Mouse (Mus musculus): ENCODE measurements at regions not wholly inside any gene's neighbourhood (a gene's known extent, or its start where the extent isn't known, plus 50 kb on each side); places are given as distances from the start of the nearest gene placed in this dataset.

DNA sequence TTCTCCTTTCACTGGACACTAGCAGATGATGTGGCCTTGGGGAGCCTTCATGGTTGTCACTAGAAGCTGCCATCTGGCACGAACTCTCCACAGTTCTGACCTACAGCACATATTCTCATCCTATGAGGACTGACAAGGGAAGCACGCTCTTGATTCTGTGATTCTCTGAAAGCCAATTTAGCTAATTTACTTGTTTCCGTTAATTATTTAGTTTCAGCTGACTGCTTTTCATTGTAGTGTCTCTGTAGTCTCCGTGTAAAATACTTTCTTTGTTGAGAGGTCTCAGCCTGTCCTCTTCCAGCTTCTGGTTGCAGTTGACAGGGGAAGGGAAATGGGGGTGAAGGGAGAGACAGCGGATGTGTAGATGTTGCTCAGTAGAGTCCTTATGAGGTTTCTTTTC, 102.9 kb upstream of the Sp4 start:
- DNase-seq: no peak

DNA sequence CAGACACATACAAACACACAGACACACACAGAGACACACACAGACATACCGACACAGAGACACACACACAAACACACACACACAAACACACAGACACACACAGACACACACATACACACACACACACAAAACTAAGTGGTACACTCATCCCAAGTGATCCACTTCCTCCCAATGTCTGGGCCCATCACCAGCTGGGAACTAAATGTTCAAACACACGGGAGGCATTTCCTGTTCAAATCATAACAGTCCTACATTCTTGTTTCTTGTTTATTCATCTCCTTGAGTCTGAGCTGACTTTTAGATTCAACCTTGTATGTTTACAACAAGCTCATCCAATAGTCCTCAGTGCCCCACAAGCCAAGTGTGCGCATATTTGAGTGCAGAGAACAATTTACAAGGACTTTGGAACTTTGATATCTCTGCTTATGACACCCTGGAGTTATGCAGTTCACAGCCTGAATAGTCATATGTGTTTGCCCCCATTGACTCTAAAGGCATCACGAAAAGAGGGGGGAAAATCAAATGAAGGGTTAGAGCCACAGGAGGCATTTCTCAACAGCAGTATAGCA, 102.4 kb upstream of the Sp4 start:
- DNase-seq: no peak

DNA sequence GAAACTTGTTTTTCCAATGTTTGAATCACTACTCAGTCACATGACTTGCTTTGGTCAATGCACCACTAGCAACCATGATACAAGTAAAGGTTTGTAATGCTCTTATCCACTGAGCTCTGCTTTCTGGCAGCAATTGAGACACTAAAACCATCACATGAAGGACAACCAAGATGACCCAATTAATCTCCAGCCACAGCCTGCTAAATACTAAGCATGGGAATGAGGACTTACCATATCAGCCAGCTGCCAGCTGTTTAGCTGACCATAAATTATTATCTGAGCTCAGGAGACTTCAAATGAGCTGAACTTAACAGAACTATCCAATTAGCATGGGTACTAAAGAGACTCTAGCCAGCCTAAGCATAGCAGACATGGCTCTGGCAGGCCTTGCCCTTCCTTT, 100.1 kb upstream of the Sp4 start:
- no peak for DNase-seq

DNA sequence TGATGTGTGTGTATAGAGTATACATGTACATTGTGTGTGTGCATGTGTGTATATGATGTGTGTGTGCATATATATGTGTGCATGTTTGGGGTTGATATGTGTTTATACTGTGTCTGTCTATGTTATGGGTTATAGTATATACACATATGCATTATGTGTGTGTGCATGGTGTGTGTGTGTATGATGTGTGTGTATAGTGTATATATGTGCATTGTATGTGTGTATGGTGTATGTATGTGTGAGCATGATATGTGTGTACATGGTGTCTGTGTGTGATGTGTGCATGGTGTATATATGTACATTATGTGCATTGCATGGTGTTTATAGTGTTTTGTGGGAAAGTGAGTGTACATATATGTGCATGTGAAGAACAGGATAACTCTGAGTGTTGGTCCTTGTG, 90.4 kb upstream of the Sp4 start:
- no peak for DNase-seq

DNA sequence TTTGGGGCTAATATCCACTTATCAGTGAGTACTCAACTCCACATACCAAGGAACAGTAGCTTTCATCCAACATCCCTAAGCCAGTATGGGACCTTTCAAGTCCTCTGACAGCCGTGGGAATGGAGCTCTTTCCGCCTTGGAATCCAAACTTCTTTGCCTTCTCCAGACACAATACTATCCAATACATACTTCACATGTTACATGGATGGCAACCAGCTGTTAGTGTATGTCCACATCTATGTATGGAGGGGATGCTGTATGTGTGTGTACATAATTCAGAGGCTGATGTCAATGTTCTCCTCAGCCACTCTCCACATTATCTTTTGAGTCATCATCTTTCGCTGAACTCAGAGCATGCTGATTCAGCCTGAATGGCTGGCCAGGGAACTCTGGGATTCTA, 79.8 kb upstream of the Sp4 start:
- DNase-seq: no peak

DNA sequence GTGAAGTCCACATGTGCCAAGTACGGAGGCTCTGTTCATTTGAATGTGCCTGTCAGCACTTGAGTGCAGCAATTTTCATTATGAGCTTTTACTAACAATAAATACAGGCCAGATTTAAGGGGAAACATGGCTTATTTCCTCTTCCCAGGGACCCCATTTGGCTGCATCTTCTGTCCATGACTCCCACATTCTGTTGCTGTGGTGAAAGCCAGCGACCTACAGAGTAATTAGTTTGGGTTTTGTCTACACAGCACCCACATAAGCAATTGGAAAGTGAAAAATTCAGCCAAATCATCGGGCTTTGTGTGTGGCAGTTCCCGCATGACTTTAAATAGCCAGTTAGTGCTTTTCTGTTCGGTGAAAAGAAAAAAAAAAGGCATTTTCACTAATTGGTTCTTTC, 76.7 kb upstream of the Sp4 start:
- DNase-seq: no peak

DNA sequence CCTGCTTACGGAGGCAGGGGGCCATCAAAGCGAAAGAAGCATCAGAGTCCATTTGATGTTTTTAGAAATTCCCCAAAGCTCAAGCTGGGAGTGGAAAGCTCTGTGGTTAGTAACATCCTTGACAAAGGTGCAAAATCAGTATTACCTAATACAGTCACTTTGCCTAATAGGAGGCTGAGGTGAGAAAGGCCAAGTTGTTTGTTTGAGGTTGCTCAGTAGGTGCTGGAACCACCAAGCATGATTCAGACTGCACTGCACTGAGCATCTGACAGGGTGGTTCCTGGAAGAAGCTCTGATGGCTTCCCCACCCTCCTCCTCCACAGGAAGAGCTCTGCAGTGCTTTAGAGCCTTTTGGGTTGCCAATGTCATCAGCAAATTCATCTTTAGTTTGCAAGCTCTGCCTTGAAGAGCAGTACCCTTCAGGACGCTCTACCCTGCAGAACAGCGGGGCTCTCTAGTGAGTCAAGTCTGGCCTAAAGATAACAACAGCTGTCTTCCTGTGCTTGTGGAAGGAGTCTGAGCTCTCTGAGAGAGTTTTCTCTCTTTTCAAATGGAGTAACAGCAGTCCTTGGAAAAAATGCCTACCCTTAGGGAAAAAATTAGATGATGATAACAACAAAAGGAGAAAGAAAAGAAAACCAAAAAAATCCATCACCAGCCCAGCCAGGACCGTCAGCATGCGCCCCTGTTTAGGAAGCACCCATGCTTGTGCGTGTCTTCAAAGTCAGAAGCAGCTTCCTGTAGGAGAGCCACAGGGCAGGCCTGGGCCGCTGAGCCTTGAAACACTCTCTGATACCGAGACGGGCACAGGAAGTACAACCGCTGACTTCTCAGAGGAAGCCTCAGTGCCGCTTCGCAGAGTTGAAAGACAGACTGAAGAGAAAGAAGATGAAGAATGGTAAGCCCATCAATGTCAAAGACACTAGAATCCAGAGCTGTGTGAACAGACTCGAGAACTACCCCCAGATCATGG, 75.6 kb upstream of the Sp4 start:
- DNase-seq: no peak

DNA sequence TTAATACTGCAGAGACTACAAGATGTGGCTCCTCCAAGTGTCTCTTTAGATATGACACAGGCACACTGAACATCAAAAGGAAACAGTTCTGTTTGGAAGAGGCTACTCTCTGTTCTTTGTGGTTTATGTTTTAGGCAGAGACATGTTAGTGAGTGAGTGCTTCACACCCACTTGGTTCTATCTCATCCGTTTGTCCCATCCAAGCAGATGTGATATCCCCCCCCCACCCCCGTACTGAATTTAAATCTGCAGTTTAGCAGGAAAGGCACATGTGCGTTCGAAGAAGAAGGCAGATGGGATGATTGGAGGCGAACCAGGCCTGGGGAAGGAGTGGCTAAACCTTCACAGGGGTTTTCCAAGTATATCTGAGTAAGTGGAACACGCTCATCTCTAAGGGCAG, 72.0 kb upstream of the Sp4 start:
- DNase-seq: no peak

DNA sequence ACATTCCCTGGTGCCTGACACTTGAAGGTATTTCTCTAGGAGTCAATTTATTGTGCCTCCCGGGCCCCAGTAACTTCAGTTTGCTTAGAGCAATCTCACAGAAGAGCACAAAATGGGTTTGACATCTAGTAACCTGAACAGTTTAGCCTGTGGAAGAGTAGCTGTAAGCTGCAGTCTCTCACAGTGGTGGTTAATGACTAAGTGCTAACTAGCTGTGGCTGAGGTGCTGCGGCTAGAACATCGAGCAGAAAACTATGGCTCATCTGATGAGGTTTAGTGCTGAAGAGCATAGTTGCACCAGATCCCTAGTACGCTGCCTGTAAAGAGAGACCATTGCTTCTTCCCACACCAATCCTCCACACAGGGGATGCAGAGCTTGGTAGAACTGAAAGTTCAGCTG, 70.7 kb upstream of the Sp4 start:
- DNase-seq: no peak

DNA sequence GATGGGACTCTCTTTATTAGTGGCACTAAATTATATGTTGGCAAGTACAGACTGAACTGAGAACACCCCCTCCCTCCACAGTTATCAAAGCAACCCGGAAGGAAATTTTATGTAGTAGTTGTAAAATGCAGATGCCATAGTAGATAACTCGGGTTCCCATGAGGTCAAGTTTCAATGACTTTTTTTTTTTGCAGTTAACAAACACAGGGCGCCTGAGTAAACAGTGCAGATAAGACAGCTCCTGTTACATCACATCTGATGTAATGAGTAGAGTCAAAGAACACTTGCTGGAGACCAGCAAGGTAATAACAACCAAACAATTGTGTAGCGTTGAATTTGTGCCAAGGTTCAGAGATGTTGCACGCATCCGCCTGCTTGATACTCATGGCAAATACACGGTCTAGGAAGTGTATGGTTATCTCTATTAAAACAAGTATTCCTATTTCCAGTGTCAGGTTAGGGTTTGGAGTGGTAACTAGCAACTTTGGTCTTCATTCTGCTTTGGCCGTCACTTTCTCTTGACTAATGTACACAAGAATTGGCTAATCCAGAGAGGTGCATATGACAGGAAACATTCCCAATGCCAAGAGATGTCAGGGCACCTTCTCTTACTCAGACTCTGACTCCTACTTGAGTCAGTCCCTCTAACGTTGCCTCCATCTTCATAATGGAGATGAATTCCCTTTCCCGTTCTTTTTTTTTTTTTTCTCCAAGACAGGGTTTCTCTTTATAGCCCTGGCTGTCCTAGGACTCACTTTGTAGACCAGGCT, 66.3 kb upstream of the Sp4 start:
- DNase-seq: no peak

DNA sequence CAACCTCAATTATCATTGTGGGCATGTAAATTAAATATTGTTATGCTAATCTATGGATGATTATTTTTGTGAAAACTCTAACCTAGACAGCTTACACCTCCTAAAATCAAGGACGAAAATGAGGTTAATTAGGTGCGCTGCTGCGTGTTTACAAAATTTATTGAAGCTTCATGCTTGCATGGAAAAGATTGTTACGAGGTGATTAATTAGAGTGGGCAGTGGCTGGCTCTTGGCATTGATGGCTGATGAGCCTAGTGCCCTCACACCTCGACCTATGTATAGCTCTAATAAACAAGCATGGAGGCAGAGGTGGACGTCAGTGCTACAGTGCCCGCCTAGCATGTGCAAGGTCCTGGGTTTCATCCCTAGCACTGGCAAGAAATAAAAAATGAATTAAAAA, 51.6 kb upstream of the Sp4 start:
- DNase-seq: no peak

DNA sequence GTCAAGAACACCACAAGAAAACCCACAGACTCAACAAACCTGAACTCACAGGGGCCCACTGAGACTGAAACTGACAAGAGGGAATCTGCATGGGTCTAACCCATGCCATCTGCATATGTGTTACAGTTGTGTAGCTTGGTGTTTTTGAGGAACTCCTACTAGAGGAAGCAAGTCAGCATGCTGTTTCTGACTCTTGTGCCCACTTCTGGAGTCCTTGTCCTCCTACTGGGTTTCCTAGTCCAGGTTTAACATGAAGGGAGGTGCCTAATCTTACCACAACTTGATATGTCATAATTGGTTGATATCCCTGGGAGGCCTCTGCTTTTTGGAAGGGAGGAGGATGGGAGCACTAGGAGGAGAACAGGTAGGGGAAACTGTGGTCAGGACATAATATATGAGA, 50.2 kb upstream of the Sp4 start:
- no peak for DNase-seq

Measured in cerebellum, adult 11-12 months (tissue).